Mouse (Mus musculus): ENCODE measurements at regions not wholly inside any gene's neighbourhood (a gene's known extent, or its start where the extent isn't known, plus 50 kb on each side); places are given as distances from the start of the nearest gene placed in this dataset.

- DNase-seq (ENCODE audit: low read depth, low spot score) (no peak), ATAC-seq (no peak)
- no peaks in the 10 kb centered on the region for H3K27me3 ChIP-seq
- POLR2A ChIA-PET, result no interaction called here
- no peak for TF ChIP-seq CTCF (IDR thresholded peaks at IDR 0.05)
- in situ Hi-C loops (cut with MboI; ENCODE audit: low pct_unique_long_range_greater_than_20kb), result no loop called here
- CTCF ChIA-PET, result no interaction called here
Measured at GRCm38 (mm10) chr7:138121497-138121896, 276.0 kb downstream of the Tcerg1l start.

DNA sequence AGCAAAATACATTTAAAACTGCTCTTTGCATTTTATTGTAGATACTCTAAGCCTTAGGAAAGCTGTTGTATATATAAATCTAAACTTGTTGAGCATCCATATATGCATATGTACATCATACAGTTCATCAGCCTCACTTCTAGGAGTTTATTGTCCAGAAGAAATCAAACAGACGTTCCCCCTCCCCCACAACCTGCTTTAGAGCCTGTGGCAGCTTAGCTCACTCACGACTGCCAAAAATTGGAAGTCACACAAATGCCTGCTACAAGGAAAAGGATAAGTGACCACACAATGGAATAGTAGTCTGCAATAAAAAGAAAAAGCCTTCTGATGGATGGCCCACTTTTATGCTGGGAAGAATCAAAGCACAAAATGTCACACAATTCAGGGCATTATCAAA lies 267.8 kb downstream of the Tcerg1l start:
- ChIA-PET CTCF (interaction anchor here (1.2 kb wide), 1 partner anchor 12 kb away, joined by 4 read pairs; no protein-coding TSS in a partner anchor), POLR2A (no interaction called here)
- TF ChIP-seq CTCF (IDR thresholded peaks at IDR 0.05), result no peak
- no peak for DNase-seq (ENCODE audit: low read depth, low spot score)
- H3K27me3 ChIP-seq, result no peaks in the 10 kb centered on the region
- in situ Hi-C loops (cut with MboI; ENCODE audit: low pct_unique_long_range_greater_than_20kb), result no loop called here
- ATAC-seq, result no peak

- no peaks in the 10 kb centered on the region for H3K27me3 ChIP-seq
- DNase-seq (ENCODE audit: low read depth, low spot score) (no peak), ATAC-seq (no peak)
- TF ChIP-seq CTCF (IDR thresholded peaks at IDR 0.05), result no peak
- CTCF ChIA-PET, result no interaction called here
- POLR2A ChIA-PET, result no interaction called here
- in situ Hi-C loops (cut with MboI; ENCODE audit: low pct_unique_long_range_greater_than_20kb), result no loop called here
Measured at GRCm38 (mm10) chr7:138133427-138133826, 264.1 kb downstream of the Tcerg1l start.

DNA sequence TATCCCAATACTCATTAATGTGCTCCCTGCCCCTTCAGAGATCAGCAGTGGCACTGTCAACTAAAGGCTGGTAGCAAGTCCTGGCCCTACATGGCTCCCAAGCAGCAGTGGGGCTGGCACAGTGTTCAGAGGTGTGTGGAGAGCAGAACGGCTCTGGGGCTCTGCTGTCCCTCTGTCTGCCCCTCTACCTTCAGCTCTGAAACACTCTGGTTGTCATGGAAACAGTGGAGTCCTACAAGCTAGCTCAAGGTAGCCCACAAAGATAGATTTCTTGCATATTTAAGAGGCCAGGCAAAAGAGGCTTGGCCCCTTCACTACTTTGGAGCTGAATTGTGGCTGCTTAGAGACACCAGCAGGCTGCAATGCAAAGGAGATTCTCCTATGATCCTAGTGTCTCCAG lies 259.6 kb downstream of the Tcerg1l start:
- in situ Hi-C loops (cut with MboI; ENCODE audit: low pct_unique_long_range_greater_than_20kb), result no loop called here
- no peak for ATAC-seq
- no peaks in the 10 kb centered on the region for H3K27me3 ChIP-seq
- DNase-seq (ENCODE audit: low read depth, low spot score), result no peak
- no peak for TF ChIP-seq CTCF (IDR thresholded peaks at IDR 0.05)
- POLR2A ChIA-PET, result no interaction called here
- CTCF ChIA-PET, result no interaction called here

GRCm38 (mm10) chr7:138139766-138140165 lies 257.8 kb downstream of the Tcerg1l start:
- TF ChIP-seq CTCF (IDR thresholded peaks at IDR 0.05), result no peak
- ATAC-seq (no peak), DNase-seq (ENCODE audit: low read depth, low spot score) (no peak)
- ChIA-PET POLR2A (no interaction called here), CTCF (no interaction called here)
- no peaks in the 10 kb centered on the region for H3K27me3 ChIP-seq
- in situ Hi-C loops (cut with MboI; ENCODE audit: low pct_unique_long_range_greater_than_20kb), result no loop called here

DNA sequence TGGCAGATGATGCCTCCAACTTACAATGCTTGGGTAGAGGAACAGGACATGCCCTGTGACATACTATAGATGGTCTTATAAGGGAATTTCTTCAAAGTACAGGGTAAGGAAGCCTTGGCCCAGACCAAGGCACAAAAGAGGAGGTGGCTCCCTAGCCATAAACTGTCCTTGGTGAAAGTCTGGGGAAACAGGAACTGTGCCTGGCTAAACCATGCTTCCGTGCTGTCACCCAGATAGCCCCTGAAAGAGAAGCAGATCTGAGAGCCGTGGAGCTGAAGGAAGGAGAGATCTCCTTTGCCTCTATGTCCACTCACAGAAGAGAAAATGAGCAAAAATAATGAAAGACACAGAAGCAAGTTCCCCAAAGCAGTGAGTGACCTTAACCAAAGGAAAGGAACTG lies 248.0 kb downstream of the Tcerg1l start:
- in situ Hi-C loops (cut with MboI; ENCODE audit: low pct_unique_long_range_greater_than_20kb), result no loop called here
- ChIA-PET CTCF (no interaction called here), POLR2A (no interaction called here)
- ATAC-seq, result no peak
- no peaks in the 10 kb centered on the region for H3K27me3 ChIP-seq
- no peak for TF ChIP-seq CTCF (IDR thresholded peaks at IDR 0.05)
- no peak for DNase-seq (ENCODE audit: low read depth, low spot score)

GRCm38 (mm10) chr7:138153455-138154167 lies 243.9 kb downstream of the Tcerg1l start:
- no peaks in the 10 kb centered on the region for H3K27me3 ChIP-seq
- ATAC-seq (no peak), DNase-seq (ENCODE audit: low read depth, low spot score) (no peak)
- CTCF ChIA-PET, result no interaction called here
- TF ChIP-seq CTCF (IDR thresholded peaks at IDR 0.05), result no peak
- POLR2A ChIA-PET, result no interaction called here
- in situ Hi-C loops (cut with MboI; ENCODE audit: low pct_unique_long_range_greater_than_20kb), result no loop called here

All from Patski (cell line).